Mouse (Mus musculus): ENCODE results near the gene March6. TPM values are rescaled to one million over a fixed set of nuclear protein-coding genes. Genes with fewer than 3 reads are reported as not detected.

Gene March6
- polyA plus RNA-seq, 1 experiment from 2014 or later: 99.8 TPM

DNA sequence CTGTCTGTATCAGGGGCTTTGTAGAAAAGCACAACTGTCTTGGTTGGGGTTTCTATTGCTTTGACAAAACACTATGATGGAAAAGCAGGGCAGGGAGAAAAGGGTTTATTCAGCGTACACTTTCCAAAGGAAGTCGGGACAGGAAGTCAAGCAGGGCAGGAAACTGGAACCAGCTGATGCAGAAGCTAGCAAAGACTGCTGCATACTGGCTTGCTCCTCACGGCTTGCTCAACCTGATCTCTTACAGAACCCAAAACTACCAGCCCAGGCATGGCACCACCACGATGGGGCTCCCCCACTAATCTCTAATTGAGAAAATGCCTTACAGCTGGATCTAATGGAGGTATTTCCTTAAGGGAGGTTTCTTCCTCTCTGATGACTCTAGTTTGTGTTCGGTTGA, 16.6 kb upstream of the March6 start:
- no peak overlapping the region for H3K9ac ChIP-seq (ENCODE audit: low read depth, low read length)
- H3K27ac ChIP-seq (ENCODE audit: low read length): no peak overlapping the region
- H3K9me3 ChIP-seq (replicated peaks; ENCODE audit: control insufficient read depth, low read length, poor library complexity, severe bottlenecking): no peaks in the 10 kb centered on the region
- ATAC-seq: no peak
- no peak overlapping the region for H3K4me3 ChIP-seq (ENCODE audit: low read depth, low read length)
- peaks cover 2% of the 10 kb centered on the region; the same call in 1 of the 2 replicates for H3K4me1 ChIP-seq (ENCODE audit: control insufficient read depth, insufficient read depth, low read length)
- WGBS: 75% methylated on average over 5 of the region's 5 CpGs
- H3K27me3 ChIP-seq (ENCODE audit: control insufficient read depth, insufficient read depth, low read depth, low read length): no peaks in the 10 kb centered on the region
- H3K4me2 ChIP-seq (ENCODE audit: low read length): no peak overlapping the region
- H3K36me3 ChIP-seq (ENCODE audit: control insufficient read depth, insufficient read depth, low read length): no peaks in the 10 kb centered on the region

DNA sequence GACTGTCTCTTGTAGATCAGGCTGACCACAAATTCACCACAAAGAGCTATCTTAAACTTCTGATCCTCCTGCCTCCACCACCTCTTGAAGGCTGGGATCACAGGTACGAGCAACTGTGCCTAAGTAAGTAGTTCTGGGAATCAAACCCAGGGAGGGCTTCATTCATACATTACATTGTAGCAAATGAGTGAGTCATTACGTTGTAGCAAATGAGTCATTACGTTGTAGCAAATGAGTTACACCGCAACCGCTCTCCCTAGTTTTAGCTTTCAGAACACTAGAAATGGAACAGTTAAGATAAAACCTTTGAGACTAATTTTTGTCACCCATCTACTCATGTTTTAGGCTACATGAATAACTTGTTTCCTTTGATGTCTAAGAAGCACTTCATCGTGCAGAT, 15.4 kb upstream of the March6 start:
- no peak overlapping the region for H3K9ac ChIP-seq (ENCODE audit: low read depth, low read length)
- peaks cover 8% of the 10 kb centered on the region; the same call in 1 of the 2 replicates for H3K4me1 ChIP-seq (ENCODE audit: control insufficient read depth, insufficient read depth, low read length)
- no peaks in the 10 kb centered on the region for H3K27me3 ChIP-seq (ENCODE audit: control insufficient read depth, insufficient read depth, low read depth, low read length)
- no peaks in the 10 kb centered on the region for H3K9me3 ChIP-seq (replicated peaks; ENCODE audit: control insufficient read depth, low read length, poor library complexity, severe bottlenecking)
- no peaks in the 10 kb centered on the region for H3K36me3 ChIP-seq (ENCODE audit: control insufficient read depth, insufficient read depth, low read length)
- H3K27ac ChIP-seq (ENCODE audit: low read length): no peak overlapping the region
- ATAC-seq: no peak
- no peak overlapping the region for H3K4me3 ChIP-seq (ENCODE audit: low read depth, low read length)
- H3K4me2 ChIP-seq (ENCODE audit: low read length): no peak overlapping the region
- WGBS: 89% methylated on average over 6 of the region's 6 CpGs

DNA sequence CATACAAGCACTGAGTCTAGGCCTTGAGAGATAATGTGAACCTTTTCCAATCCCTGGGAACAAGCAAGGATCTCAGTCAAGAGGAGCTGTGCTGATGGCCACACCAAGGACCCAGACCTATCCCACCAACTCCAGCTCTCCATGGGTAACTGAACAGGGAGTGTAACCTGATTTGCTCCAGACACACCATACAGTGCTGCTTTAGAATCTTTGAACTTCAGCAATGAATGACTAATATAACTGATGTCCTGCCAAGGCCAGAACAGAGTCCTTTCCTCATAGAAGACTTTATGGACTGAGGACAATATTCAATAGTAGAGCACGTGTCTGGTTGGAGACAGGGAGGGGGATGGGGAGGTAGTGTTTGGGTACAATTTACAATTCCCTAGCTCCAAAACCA, 14.2 kb upstream of the March6 start:
- Histone ChIP-seq H3K4me2 (ENCODE audit: low read length) (no peak overlapping the region), H3K4me1 (ENCODE audit: control insufficient read depth, insufficient read depth, low read length) (peaks cover 8% of the 10 kb centered on the region; the same call in 1 of the 2 replicates), H3K27me3 (ENCODE audit: control insufficient read depth, insufficient read depth, low read depth, low read length) (no peaks in the 10 kb centered on the region), H3K27ac (ENCODE audit: low read length) (no peak overlapping the region), H3K9ac (ENCODE audit: low read depth, low read length) (no peak overlapping the region), H3K4me3 (ENCODE audit: low read depth, low read length) (no peak overlapping the region), H3K36me3 (ENCODE audit: control insufficient read depth, insufficient read depth, low read length) (no peaks in the 10 kb centered on the region), H3K9me3 (replicated peaks; ENCODE audit: control insufficient read depth, low read length, poor library complexity, severe bottlenecking) (no peaks in the 10 kb centered on the region)
- no peak for ATAC-seq
- WGBS: 67% methylated on average over 1 of the region's 1 CpGs

DNA sequence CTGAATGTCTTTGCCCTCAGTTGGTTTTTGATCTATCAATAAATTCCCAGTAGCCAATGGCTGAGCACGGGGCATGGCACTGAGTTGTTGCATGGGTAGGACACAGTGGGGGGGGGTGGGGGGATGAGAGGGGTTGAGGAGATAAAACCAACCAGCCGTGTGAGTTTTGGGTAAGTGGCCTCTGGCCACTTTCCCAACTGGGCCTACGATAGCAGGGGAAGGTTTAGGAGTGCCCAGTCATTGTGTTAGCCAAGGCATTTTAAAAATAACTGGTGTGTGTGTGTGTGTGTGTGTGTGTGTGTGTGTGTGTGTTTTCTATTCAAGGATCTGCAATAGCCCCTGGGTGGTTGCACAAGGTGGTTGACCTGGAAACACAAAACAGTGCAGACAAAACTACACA, 12.4 kb upstream of the March6 start:
- Histone ChIP-seq H3K4me3 (ENCODE audit: low read depth, low read length) (no peak overlapping the region), H3K27ac (ENCODE audit: low read length) (no peak overlapping the region), H3K4me1 (ENCODE audit: control insufficient read depth, insufficient read depth, low read length) (peaks cover 8% of the 10 kb centered on the region; the same call in 1 of the 2 replicates), H3K36me3 (ENCODE audit: control insufficient read depth, insufficient read depth, low read length) (no peaks in the 10 kb centered on the region), H3K27me3 (ENCODE audit: control insufficient read depth, insufficient read depth, low read depth, low read length) (no peaks in the 10 kb centered on the region), H3K9ac (ENCODE audit: low read depth, low read length) (no peak overlapping the region), H3K4me2 (ENCODE audit: low read length) (no peak overlapping the region), H3K9me3 (replicated peaks; ENCODE audit: control insufficient read depth, low read length, poor library complexity, severe bottlenecking) (no peaks in the 10 kb centered on the region)
- ATAC-seq: no peak
- 12% methylated on average over 3 of the region's 3 CpGs for WGBS

DNA sequence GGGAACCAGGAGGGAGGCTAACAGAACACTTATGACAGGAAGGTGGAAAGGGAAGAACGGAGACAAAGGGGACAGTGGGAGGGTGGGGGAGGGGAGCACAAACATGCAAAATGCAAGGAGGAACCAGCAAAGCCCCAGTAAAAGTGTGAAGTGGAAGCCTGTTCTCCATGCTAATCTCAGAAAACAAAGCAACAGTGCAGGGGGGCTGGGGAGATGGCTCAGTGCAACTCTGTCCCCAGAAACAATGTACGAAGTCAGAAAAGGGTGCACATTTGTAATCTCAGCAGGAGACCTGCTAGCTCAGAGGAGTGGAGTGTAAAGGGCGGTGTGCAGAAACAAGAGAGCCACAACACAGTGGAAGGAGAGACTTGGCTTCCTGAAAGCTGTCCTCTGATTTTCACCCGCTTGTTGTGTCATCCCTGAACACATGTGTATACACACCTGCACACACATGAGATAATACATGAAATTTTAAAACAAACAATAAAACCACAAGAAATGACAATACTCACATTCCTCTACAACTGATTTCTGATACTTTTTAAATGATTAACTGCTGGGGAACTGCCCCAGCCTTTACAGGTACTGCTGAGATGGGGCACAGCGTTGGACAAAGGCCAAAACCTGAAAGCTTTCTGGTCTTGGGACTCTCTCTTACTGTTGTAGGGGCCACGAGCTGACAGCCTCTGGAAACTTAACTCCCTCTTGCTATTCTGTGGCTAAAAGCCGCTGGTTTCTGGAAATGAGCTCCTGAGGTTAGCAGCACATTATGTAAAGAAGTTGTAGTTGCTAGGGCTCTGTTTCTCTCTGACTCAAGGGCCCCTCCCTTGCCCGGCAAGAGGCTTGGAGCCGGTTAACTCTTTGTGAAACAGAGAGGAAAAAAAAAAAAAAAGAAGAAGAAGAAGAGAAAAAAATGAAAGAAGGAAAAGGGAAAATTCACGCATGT, 11.4 kb upstream of the March6 start:
- Histone ChIP-seq H3K4me1 (ENCODE audit: control insufficient read depth, insufficient read depth, low read length) (peaks cover 8% of the 10 kb centered on the region; the same call in 1 of the 2 replicates), H3K27me3 (ENCODE audit: control insufficient read depth, insufficient read depth, low read depth, low read length) (no peaks in the 10 kb centered on the region), H3K27ac (ENCODE audit: low read length) (no peak overlapping the region), H3K4me3 (ENCODE audit: low read depth, low read length) (no peak overlapping the region), H3K9me3 (replicated peaks; ENCODE audit: control insufficient read depth, low read length, poor library complexity, severe bottlenecking) (no peaks in the 10 kb centered on the region), H3K36me3 (ENCODE audit: control insufficient read depth, insufficient read depth, low read length) (no peaks in the 10 kb centered on the region), H3K4me2 (ENCODE audit: low read length) (no peak overlapping the region), H3K9ac (ENCODE audit: low read depth, low read length) (no peak overlapping the region)
- WGBS: 6% methylated on average over 10 of the region's 10 CpGs
- ATAC-seq: peak; percentile 25; the same call in 1 of the 2 replicates

DNA sequence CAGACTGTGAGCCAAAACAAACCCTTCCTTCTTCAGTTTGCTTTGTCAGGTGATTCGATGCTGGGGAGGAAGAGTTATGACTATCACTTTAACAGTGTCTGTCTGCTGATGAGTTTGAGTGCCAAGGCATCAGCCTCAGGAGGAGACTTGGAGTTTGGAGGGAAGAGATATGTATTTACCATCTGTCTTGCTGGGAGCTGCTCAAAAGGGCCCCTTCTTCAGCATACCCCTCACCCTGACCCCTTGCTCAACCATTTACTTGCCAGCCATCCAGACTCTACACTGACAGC, 9.6 kb upstream of the March6 start:
- 88% methylated on average over 1 of the region's 1 CpGs for WGBS

DNA sequence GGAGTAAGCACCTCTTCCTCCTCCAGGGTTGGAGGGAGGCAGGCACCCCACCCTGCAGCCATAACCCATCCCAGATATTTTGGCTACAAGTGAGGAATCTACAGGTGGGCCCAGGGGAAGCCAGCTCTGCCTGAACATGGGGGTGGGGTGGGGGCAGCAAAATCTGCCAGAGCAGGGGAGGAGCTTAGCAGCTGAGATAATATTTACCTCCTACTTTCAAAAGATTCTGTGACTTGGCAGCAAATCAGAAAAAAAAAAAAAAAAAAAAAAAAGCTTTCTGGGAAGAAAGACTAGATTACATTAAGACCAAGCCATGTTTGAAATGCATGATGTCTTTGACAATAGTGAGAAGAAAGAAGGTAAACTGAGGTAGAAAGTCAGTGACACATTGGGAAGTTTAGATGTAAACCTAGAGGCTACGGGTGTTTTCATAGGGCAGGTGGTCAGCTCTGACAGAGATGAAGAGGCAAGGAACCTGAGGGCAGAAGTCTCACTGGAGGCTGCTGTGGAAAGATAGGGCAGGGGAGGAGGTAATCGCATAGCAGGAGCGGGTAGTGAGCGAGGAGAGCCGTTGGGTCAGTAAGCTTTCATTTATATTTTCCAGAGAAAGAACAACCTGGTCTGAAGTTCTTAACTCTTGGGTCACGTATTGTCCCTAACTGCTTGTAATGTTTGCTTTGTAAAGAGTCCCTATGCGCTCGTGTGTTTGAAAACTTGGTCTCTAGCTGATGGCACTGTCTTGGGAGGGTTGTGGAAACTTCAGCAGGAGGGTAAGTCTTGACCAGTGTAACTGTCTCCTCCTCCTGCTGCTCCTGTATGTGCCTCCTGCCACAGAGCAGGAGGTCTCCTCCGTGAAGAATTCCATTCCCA, 9.0 kb upstream of the March6 start:
- Histone ChIP-seq H3K27ac (ENCODE audit: low read length) (no peak overlapping the region), H3K9ac (ENCODE audit: low read depth, low read length) (no peak overlapping the region), H3K4me1 (ENCODE audit: control insufficient read depth, insufficient read depth, low read length) (peaks cover 21% of the 10 kb centered on the region), H3K36me3 (ENCODE audit: control insufficient read depth, insufficient read depth, low read length) (no peaks in the 10 kb centered on the region), H3K9me3 (replicated peaks; ENCODE audit: control insufficient read depth, low read length, poor library complexity, severe bottlenecking) (no peaks in the 10 kb centered on the region), H3K4me3 (ENCODE audit: low read depth, low read length) (no peak overlapping the region), H3K27me3 (ENCODE audit: control insufficient read depth, insufficient read depth, low read depth, low read length) (no peaks in the 10 kb centered on the region), H3K4me2 (ENCODE audit: low read length) (no peak overlapping the region)
- WGBS: 78% methylated on average over 9 of the region's 9 CpGs
- ATAC-seq: no peak

More for the DNA sequence above, 9.6 kb upstream of the March6 start:
- Histone ChIP-seq H3K4me1 (ENCODE audit: control insufficient read depth, insufficient read depth, low read length) (peaks cover 21% of the 10 kb centered on the region), H3K4me2 (ENCODE audit: low read length) (no peak overlapping the region), H3K27ac (ENCODE audit: low read length) (no peak overlapping the region), H3K9ac (ENCODE audit: low read depth, low read length) (no peak overlapping the region), H3K27me3 (ENCODE audit: control insufficient read depth, insufficient read depth, low read depth, low read length) (no peaks in the 10 kb centered on the region), H3K4me3 (ENCODE audit: low read depth, low read length) (no peak overlapping the region), H3K36me3 (ENCODE audit: control insufficient read depth, insufficient read depth, low read length) (no peaks in the 10 kb centered on the region), H3K9me3 (replicated peaks; ENCODE audit: control insufficient read depth, low read length, poor library complexity, severe bottlenecking) (no peaks in the 10 kb centered on the region)
- no peak for ATAC-seq

DNA sequence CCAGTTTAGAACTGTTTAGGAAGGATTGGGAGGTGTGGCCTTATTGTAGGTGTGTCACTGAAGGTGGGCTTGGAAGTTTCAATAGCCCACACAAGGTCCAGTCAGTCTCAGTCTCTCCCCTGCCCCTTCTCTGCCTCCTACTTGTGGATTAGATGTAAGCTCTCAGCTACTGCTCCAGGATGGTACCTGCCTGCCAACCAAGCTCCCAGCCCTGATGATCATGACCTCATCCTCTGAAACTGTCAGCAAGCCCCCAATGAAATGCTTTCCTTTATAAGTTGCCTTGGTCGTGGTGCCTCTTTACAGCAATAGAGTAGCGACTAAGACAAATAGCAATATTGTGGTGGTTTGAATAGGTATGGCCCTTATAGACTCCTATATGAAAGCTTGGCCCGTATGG, 7.5 kb upstream of the March6 start:
- Histone ChIP-seq H3K4me3 (ENCODE audit: low read depth, low read length) (no peak overlapping the region), H3K27me3 (ENCODE audit: control insufficient read depth, insufficient read depth, low read depth, low read length) (no peaks in the 10 kb centered on the region), H3K9ac (ENCODE audit: low read depth, low read length) (no peak overlapping the region), H3K4me1 (ENCODE audit: control insufficient read depth, insufficient read depth, low read length) (peaks cover 21% of the 10 kb centered on the region), H3K36me3 (ENCODE audit: control insufficient read depth, insufficient read depth, low read length) (no peaks in the 10 kb centered on the region), H3K4me2 (ENCODE audit: low read length) (no peak overlapping the region), H3K27ac (ENCODE audit: low read length) (no peak overlapping the region), H3K9me3 (replicated peaks; ENCODE audit: control insufficient read depth, low read length, poor library complexity, severe bottlenecking) (no peaks in the 10 kb centered on the region)
- no peak for ATAC-seq
- 92% methylated on average over 3 of the region's 3 CpGs for WGBS

DNA sequence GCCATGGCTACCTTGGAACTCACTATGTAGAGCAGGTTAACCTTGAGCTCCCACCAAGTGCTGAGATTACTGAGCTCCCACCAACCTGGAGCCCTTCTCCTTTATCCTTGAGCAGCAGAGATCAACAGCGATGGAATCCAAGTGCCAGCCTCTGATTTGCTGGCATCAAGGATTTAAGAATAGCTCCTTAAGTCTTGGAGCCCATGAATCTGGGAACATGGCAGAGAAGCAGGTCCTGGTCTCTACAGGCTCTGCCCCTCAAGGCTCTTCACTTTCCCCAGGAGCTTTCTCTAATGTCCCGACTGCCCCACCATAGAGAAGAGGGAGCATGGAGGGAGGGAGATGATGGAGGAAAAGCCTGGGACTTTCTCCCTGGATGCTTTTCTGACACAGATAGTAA, 6.9 kb upstream of the March6 start:
- Histone ChIP-seq H3K27ac (ENCODE audit: low read length) (no peak overlapping the region), H3K9me3 (replicated peaks; ENCODE audit: control insufficient read depth, low read length, poor library complexity, severe bottlenecking) (no peaks in the 10 kb centered on the region), H3K4me1 (ENCODE audit: control insufficient read depth, insufficient read depth, low read length) (peaks cover 21% of the 10 kb centered on the region), H3K4me3 (ENCODE audit: low read depth, low read length) (no peak overlapping the region), H3K9ac (ENCODE audit: low read depth, low read length) (no peak overlapping the region), H3K27me3 (ENCODE audit: control insufficient read depth, insufficient read depth, low read depth, low read length) (no peaks in the 10 kb centered on the region), H3K4me2 (ENCODE audit: low read length) (no peak overlapping the region), H3K36me3 (ENCODE audit: control insufficient read depth, insufficient read depth, low read length) (no peaks in the 10 kb centered on the region)
- 95% methylated on average over 2 of the region's 2 CpGs for WGBS
- no peak for ATAC-seq
